Mouse (Mus musculus) forebrain, embryonic 16.5 days (tissue): Measurements from ENCODE around the gene Saa4. TPM values are rescaled to one million over a fixed set of nuclear protein-coding genes. Genes with fewer than 3 reads are reported as not detected.
"Not testable (repeated sequence)": the region's sequence is repeated elsewhere in the genome, so short reads cannot be mapped to it uniquely, and the experiment has no call there.

Experiments used
- ATAC-seq: fragments of 200-750 bp; cut with Nextera tagmentation; 2 replicates; pipeline ENCODE4 v1.8.0; 2017; ENCODE audit warnings: mild to moderate bottlenecking, moderate library complexity
- H3K27ac ChIP-seq: fragments of 300-500 bp; sonication (generic); 2 replicates; pipeline ENCODE4 v1.5.1; 2014; ENCODE audit warnings: low read length, control low read depth
- H3K27me3 ChIP-seq: fragments of 300-500 bp; sonication (generic); replicated peaks from 2 replicates; pipeline ENCODE4 v1.6.1; 2014; ENCODE audit warnings: low read length; ENCODE audit not compliant: control insufficient read depth, insufficient read depth
- H3K36me3 ChIP-seq: fragments of 300-500 bp; sonication (generic); 2 replicates; pipeline ENCODE4 v1.6.1; 2014; ENCODE audit not compliant: control insufficient read depth, insufficient read depth
- H3K4me1 ChIP-seq: fragments of 300-500 bp; sonication (generic); replicated peaks from 2 replicates; pipeline ENCODE4 v1.6.1; 2014; ENCODE audit warnings: low read length; ENCODE audit not compliant: control insufficient read depth, insufficient read depth
- H3K4me2 ChIP-seq: fragments of 300-500 bp; sonication (generic); 2 replicates; pipeline ENCODE4 v1.6.1; 2014; ENCODE audit warnings: mild to moderate bottlenecking, low read length, control low read depth
- H3K4me3 ChIP-seq: fragments of 300-500 bp; sonication (generic); replicated peaks from 2 replicates; pipeline ENCODE4 v1.5.1; 2014; ENCODE audit warnings: mild to moderate bottlenecking, low read length, control low read depth
- H3K9ac ChIP-seq: fragments of 300-500 bp; sonication (generic); replicated peaks from 2 replicates; pipeline ENCODE4 v1.6.1; 2014; ENCODE audit warnings: low read depth, low read length, control low read depth
- H3K9me3 ChIP-seq: fragments of 300-500 bp; sonication (generic); 2 replicates; pipeline ENCODE4 v1.6.1; 2016; ENCODE audit warnings: low read length; ENCODE audit not compliant: control insufficient read depth
- WGBS: fragments of 180-500 bp; shearing (Covaris S2); extraction: QIAGEN DNeasy Blood & Tissue Kit; methylation state at CpG from one replicate; pipeline ENCODE4 v1.1.7; 2014; 5-methylcytosine and 5-hydroxymethylcytosine counted together
- polyA plus RNA-seq: library from polyadenylated mRNA; unstranded; fragments of >200 nt; fragmentation: Nextera tagmentation; extraction: Ambion mirVana; gene quantifications from 2 replicates; pipeline ENCODE4 v1.2.1, GENCODE M21; 2015

Saa4 gene
- polyA plus RNA-seq, 1 experiment from 2014 or later: not detected

DNA sequence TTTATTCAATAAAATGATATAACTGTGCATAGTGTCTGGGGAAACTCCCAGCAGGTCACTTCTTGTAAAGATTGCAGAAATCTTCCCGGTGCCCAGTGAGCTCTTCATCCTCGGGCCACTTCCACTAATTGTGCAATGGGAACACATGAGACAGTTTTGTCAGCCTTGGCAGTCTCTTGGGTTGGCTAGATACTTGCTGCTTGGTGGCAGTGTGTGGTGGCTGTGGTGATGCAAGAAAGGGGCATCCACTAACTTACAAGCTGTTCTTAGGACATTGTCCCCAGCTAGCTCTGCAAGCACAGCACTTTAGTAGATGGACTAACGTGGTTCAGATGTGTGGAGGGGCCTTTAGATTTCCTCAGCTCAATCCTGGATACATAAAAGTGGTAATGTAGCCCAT lies 13.4 kb upstream of the Saa4 start:
- 74% methylated on average over 3 of the region's 3 CpGs for WGBS

GRCm38 (mm10) chr7:46742880-46743279 lies 10.5 kb upstream of the Saa4 start, which contains the start of gene Saa1:
Gene Saa1, minus strand, starts transcription at chr7:46742980.
- H3K4me3 ChIP-seq, H3K27ac ChIP-seq, H3K27me3 ChIP-seq, H3K36me3 ChIP-seq, H3K4me2 ChIP-seq, ATAC-seq, H3K9ac ChIP-seq, H3K9me3 ChIP-seq, H3K4me1 ChIP-seq: not testable (repeated sequence)
- WGBS: 81% methylated on average over 3 of the region's 3 CpGs

More for the DNA sequence above, 13.4 kb upstream of the Saa4 start:
- H3K9ac ChIP-seq: no peak overlapping the region
- no peak overlapping the region for H3K4me2 ChIP-seq
- no peaks in the 10 kb centered on the region for H3K4me1 ChIP-seq
- no peak for ATAC-seq
- H3K9me3 ChIP-seq: no peaks in the 10 kb centered on the region
- H3K36me3 ChIP-seq: no peaks in the 10 kb centered on the region
- H3K27ac ChIP-seq: no peak overlapping the region
- no peak overlapping the region for H3K4me3 ChIP-seq
- H3K27me3 ChIP-seq: no peaks in the 10 kb centered on the region

- not testable (repeated sequence) for H3K36me3 ChIP-seq, H3K4me1 ChIP-seq, H3K4me3 ChIP-seq, H3K27me3 ChIP-seq, H3K9ac ChIP-seq, H3K9me3 ChIP-seq, H3K27ac ChIP-seq, ATAC-seq, H3K4me2 ChIP-seq
- WGBS: 76% methylated on average over 5 of the region's 5 CpGs
These were observed 7.6 kb upstream of the Saa4 start for GRCm38 (mm10) chr7:46740041-46740440.

DNA sequence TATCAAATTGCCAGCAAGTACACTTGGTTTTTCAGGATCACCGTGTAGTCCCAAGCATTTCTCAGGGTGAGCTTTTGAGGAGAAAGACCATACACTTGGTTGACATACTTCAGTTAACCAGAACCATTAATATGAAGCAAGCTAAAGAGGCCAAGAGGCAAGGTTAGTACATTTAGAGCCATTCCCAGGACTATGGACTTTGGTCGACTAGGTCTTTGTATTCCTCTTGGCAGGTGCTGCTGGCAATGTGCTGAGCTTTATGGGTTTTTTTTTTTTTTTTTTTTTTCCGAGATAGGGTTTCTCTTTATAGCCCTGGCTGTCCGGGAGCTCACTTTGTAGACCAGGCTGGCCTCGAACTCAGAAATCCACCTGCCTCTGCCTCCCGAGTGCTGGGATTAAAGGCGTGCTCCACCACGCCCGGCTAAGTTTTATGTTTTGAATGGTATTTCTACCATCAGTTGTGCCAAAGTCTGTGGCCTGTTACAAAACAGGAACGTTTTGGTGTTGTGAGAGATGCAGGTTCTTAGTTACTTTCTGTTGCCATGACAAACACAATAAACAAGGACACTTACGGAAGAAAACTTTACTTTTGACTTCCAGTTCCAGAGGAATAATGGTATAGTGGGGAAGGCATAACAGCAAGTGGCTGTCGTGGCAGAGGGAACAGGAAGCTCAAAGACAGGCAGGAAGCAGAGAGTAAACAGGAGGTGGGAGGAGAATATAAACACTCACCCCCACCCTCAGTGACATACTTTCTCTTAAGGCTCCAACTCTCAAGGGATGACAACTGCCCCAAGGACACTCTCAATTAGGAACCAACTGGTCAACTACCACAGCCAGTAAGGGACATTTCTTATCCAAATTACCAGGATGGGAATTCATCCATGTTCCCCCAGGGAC lies 6.4 kb upstream of the Saa4 start:
- Histone ChIP-seq H3K4me2 (no peak overlapping the region), H3K9me3 (no peaks in the 10 kb centered on the region), H3K27ac (no peak overlapping the region), H3K36me3 (no peaks in the 10 kb centered on the region), H3K4me3 (no peak overlapping the region), H3K27me3 (no peaks in the 10 kb centered on the region), H3K4me1 (no peaks in the 10 kb centered on the region), H3K9ac (no peak overlapping the region)
- WGBS: 86% methylated on average over 12 of the region's 12 CpGs
- no peak for ATAC-seq

- Histone ChIP-seq H3K9me3 (no peaks in the 10 kb centered on the region), H3K27me3 (no peaks in the 10 kb centered on the region), H3K4me3 (no peak overlapping the region), H3K9ac (no peak overlapping the region), H3K27ac (no peak overlapping the region), H3K36me3 (no peaks in the 10 kb centered on the region), H3K4me2 (no peak overlapping the region), H3K4me1 (no peaks in the 10 kb centered on the region)
- no peak for ATAC-seq
- WGBS: 87% methylated on average over 2 of the region's 2 CpGs
These were observed 2.6 kb upstream of the Saa4 start for GRCm38 (mm10) chr7:46734983-46735382.

GRCm38 (mm10) chr7:46727584-46727983 lies 4.8 kb downstream of the Saa4 start:
- no peak overlapping the region for H3K9ac ChIP-seq
- H3K4me1 ChIP-seq: no peaks in the 10 kb centered on the region
- no peak for ATAC-seq
- H3K27me3 ChIP-seq: no peaks in the 10 kb centered on the region
- H3K9me3 ChIP-seq: no peaks in the 10 kb centered on the region
- H3K4me2 ChIP-seq: no peak overlapping the region
- no peak overlapping the region for H3K27ac ChIP-seq
- no peak overlapping the region for H3K4me3 ChIP-seq
- H3K36me3 ChIP-seq: no peaks in the 10 kb centered on the region
- 95% methylated on average over 1 of the region's 1 CpGs for WGBS

- Histone ChIP-seq H3K4me3 (no peak overlapping the region), H3K9ac (no peak overlapping the region), H3K27me3 (no peaks in the 10 kb centered on the region), H3K9me3 (no peaks in the 10 kb centered on the region), H3K27ac (no peak overlapping the region), H3K4me1 (peaks cover 3% of the 10 kb centered on the region; the same call in 1 of the 2 replicates), H3K36me3 (no peaks in the 10 kb centered on the region), H3K4me2 (no peak overlapping the region)
- ATAC-seq: no peak
- WGBS: 66% methylated on average over 5 of the region's 5 CpGs
These were observed 8.0 kb downstream of the Saa4 start for GRCm38 (mm10) chr7:46724396-46724795.

DNA sequence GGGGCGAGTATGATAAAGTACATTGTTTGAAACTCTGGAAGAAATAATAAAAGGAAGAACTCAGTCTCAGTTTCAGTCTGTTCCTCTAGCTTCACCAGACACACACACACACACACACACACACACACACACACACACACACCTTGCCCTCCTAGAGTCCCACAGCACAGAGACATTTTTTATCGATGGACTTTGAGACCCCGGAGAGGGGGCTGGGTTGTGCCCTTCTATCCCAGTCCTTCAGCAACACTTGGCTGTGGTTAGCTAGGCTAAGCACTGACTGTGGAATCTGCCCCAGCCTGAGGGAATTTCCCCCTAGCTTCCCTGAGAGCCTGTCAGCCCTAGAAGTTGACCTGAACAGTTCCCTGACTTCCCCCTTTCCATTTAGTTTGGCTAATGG lies 8.6 kb downstream of the Saa4 start:
- Histone ChIP-seq H3K27ac (no peak overlapping the region), H3K4me2 (no peak overlapping the region), H3K4me3 (no peak overlapping the region), H3K36me3 (no peaks in the 10 kb centered on the region), H3K27me3 (no peaks in the 10 kb centered on the region), H3K9me3 (no peaks in the 10 kb centered on the region), H3K9ac (no peak overlapping the region), H3K4me1 (peaks cover 3% of the 10 kb centered on the region; the same call in 1 of the 2 replicates)
- WGBS: 94% methylated on average over 3 of the region's 3 CpGs
- no peak for ATAC-seq

DNA sequence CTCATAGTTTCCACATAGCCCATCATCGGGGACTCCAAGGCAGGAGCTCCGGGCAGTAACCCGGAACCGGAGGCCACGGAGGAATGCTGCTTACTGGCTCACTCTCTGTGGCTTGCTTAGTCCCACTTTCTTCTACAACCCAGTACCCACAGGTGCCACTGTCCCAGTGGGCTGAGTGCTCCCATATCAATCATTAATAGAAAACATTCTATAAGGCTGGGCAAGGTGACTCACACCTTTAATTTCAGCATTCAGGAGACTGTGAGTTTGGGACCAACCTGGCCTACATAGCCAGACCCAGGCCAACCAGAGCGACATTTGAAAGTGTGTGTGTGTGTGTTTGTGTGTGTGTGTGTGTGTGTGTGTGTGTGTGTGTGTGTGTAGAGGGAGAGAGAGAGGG lies 9.0 kb downstream of the Saa4 start:
- Histone ChIP-seq H3K36me3 (no peaks in the 10 kb centered on the region), H3K4me3 (no peak overlapping the region), H3K4me1 (peaks cover 7% of the 10 kb centered on the region), H3K4me2 (no peak overlapping the region), H3K9me3 (no peaks in the 10 kb centered on the region), H3K27me3 (no peaks in the 10 kb centered on the region), H3K9ac (no peak overlapping the region), H3K27ac (no peak overlapping the region)
- ATAC-seq: no peak
- 99% methylated on average over 6 of the region's 6 CpGs for WGBS
